Mouse (Mus musculus) natural killer cell, adult 2 months (primary cell): ENCODE results near the gene A730049H05Rik.

Source experiments
- DNase-seq, 2 experiments: peaks; one replicate each; pipeline ENCODE4 v3.0.0; 2022; ENCODE audit warnings: low spot score in 2 of 2

Gene A730049H05Rik

GRCm38 (mm10) chr6:92827360-92827759, 11.1 kb downstream of the A730049H05Rik start:
- no peak for DNase-seq

GRCm38 (mm10) chr6:92829148-92829547, 12.9 kb downstream of the A730049H05Rik start:
- no peak for DNase-seq

GRCm38 (mm10) chr6:92831106-92831505, 14.8 kb downstream of the A730049H05Rik start:
- no peak for DNase-seq

- DNase-seq = no peak
Measured at GRCm38 (mm10) chr6:92842000-92842399, 25.7 kb downstream of the A730049H05Rik start.

- DNase-seq = no peak
Measured at GRCm38 (mm10) chr6:92843474-92843873, 27.2 kb downstream of the A730049H05Rik start.

DNA sequence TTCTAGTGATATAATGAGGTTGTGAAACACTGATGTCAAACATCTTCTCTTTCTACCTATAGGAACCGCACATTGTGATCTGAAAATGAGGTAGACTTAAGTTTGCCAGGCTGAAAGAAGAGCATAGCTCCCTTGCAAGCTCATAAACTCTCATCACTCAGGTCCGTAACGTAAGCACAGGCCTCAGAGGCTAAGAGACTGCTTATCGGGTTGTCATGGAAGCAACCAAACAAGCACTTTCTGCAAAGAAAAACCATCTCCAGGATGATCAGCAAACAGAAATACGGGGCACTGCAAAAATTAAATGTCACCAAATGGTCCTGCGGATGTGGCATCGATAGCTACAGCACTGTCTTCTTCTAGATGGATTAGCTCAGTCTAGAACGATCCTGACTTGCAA, 29.6 kb downstream of the A730049H05Rik start:
- DNase-seq = no peak

DNA sequence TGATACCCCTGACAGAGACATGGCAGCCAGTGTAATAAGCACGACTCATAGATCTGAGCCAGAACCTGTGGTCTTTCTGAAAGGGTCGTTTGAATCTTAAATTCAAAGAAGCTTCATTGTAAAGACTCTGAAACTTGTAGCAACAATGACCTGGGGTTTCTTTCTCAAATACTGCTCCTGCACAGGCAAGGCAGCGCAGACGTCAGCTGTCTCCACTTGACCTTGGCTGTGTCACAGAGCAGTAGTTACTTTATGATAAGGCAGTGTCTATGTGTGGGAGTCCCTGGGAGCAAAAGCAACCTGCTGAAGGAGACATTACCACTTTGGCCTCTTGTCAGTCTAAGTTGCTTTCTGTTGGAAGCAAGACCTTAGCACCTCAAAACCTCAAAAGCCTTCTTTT, 30.3 kb downstream of the A730049H05Rik start:
- no peak for DNase-seq

DNA sequence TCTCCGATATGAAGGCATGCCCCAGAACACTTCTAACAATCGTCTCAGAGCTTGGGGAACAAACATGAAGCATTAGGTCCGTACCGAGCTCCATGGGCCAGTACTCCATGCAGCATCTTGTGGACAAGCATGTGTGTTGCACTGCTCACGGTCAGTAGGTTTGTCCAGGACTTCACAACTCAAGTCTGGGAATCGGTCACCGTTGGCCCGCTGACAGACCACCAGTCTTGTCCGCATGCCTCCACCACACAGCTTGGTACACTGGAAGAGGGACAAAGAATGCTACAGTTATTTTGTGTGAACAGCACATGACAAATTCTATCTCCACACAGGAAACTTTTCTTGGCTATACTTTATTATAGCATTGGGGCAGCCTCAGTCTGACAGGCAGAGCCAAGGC, 32.9 kb downstream of the A730049H05Rik start:
- no peak for DNase-seq

- DNase-seq = no peak
Measured at GRCm38 (mm10) chr6:92850250-92850649, 34.0 kb downstream of the A730049H05Rik start.

- DNase-seq = no peak
Measured at GRCm38 (mm10) chr6:92854873-92855272, 38.6 kb downstream of the A730049H05Rik start.

GRCm38 (mm10) chr6:92857761-92858160, 41.5 kb downstream of the A730049H05Rik start:
- no peak for DNase-seq

DNA sequence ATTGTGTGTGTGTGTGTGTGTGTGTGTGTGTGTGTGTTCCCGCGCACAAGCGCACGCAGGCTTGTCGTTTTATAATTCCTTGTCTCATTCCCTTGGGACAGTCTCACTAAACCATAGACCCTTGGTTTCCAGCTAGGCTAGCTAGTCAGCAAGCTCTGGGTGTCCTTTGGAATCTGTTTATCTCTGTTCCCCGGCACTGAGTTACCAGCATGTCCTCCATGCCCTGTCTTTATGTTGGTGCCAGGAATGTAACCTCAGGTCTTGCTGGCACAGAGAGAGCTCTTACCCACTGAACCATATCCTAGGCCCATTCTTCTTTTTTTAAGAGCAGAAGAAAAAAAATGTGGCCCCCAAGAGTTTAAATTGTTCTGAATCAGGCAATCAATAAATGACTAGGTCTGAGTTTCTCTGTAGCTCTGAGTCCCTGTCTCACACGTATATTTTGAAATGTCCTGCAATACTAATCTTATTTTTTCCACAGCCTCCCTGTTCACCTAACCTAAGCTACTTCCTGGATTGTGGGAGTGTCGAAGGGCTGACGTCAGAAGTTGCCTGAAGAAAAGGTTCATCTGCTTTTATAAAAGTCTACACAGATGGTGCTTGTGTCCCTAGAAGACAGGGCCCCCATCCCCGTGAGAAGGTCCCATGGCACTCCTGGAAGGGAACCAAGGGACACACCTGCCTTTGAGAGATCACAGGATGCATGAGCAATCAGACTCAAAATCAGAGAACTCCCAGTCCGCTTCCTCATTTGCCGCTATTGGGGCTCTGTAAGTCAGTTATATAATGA, 42.6 kb downstream of the A730049H05Rik start:
- no peak for DNase-seq

- DNase-seq = no peak
Measured at GRCm38 (mm10) chr6:92860285-92860912, 44.1 kb downstream of the A730049H05Rik start.

- no peak for DNase-seq
Measured at GRCm38 (mm10) chr6:92862599-92862998, 46.3 kb downstream of the A730049H05Rik start.

DNA sequence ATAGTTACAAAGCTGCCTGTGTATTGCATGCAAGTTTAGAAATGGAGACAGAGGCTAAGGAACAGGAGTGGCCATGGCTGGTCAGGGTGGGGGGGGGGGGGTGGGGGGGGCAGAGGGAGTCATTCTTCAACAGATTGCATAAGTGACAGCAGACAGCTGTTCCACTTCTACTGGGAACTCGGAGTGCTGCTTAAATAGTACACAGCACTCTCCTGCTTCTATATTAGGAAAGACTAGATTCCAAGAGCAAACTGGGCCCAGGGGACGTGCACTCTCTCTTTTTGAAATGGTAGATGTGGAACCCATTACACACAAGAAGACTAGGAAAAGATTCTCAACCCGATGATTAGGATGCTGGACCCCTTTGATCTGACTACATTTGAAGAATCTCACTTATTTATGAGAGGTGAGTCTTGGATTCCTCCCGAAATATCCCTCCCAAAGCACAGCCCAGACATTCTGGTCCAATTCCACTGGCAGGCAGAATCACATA, 52.9 kb downstream of the A730049H05Rik start, which contains the start of gene Gm15737:
TSS of gene Gm15737 (plus strand) at position 269 of the 493 bp plus-strand sequence.
- DNase-seq = no peak

GRCm38 (mm10) chr6:92869582-92870219, 53.4 kb downstream of the A730049H05Rik start:
- DNase-seq = no peak

DNA sequence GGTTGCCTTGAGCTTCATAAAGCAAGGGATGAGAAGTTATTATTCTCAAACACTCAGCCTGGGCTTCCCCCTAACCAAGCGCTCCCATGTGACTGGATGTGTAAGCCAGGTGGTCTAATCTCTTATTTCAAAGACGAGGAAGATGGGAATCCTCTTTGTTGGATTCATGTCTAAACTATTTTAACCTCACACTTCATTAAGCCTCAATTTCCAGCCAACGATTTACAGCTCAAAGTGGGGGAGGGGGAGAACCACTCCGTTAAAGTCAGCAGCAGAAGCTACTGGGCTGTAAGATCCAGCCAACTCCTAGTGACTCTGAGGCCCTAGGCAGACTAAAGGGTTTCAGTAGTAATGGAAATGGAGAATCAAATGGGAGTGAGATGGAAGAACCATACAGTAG, 55.5 kb downstream of the A730049H05Rik start:
- DNase-seq = no peak

- DNase-seq = no peak
Measured at GRCm38 (mm10) chr6:92872766-92873165, 56.5 kb downstream of the A730049H05Rik start.

DNA sequence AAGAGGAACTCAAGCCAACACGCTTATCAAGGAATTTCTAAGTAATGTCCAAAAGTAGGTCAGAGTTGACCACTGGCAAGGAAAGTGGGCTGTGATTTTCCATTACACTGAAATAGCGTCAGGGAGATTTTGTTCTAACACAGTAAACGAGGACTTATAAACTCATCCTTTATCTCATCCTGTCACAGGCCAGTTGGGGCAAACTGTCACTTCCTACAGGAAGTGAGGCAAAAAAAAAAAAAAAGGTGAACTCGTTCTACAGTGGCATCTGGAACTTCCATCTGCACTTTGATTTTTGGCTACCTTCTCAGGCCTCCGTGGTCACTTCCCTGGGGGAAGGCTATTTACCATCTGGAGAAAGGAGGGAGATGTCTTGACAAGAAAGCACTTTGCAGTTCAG, 58.6 kb downstream of the A730049H05Rik start:
- DNase-seq = no peak

- DNase-seq = no peak
Measured at GRCm38 (mm10) chr6:92875340-92875739, 59.1 kb downstream of the A730049H05Rik start.

GRCm38 (mm10) chr6:92876121-92876520, 59.8 kb downstream of the A730049H05Rik start:
- DNase-seq = no peak

- DNase-seq = no peak
Measured at GRCm38 (mm10) chr6:92877236-92877635, 61.0 kb downstream of the A730049H05Rik start.
